ENCODE assay signal across 8 mouse cellular contexts in the genomic region with DNA sequence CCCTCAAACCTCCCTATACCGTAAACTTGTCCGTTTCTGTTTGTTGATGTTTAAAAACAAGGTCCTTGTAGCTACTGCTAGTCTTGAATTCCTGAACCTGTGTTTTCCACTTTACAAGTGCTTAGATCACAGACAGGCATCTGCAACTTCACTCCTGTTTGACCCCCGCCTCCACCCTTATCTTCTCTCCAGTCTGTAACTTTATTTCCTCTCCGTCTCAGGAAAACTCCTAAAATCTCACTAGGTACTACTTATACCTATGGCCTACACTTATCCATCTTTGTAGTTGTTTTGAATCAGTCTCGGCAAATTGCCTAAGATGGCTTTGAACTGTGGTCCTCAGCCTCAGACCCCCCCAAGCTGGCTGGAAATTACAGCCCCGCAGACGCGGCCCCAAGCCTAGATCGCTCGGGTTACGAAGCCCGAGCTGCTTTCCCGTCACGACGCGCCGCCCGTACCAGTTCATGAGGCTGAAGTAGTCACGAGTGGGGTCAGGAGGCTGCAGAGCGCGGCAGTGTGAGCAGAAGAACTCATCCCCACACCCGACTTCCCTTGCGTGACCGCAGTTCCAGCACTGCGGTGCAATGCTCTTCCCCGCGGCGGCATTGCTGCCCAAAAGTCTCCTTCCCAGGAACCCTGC. TPM values are rescaled to one million over a fixed set of nuclear protein-coding genes. Genes with fewer than 3 reads are reported as not detected.
A peak's percentile ranks its signal among the peaks of the same experiment; 100 is the strongest.
DNase-seq lines count a peak whose midpoint lies in the region; ATAC-seq and TF ChIP-seq lines count a peak whose summit lies in the region.

No protein-coding gene starts in this region.

- H3K9me3 ChIP-seq in lung, postnatal 0 days (ENCODE audit: low read length) = no peaks in the 10 kb centered on the region
- no peaks in the 10 kb centered on the region for H3K9me3 ChIP-seq in embryonic facial prominence, embryonic 13.5 days
- H3K9me3 ChIP-seq in limb, embryonic 10.5 days (replicated peaks) = no peaks in the 10 kb centered on the region
- no peaks in the 10 kb centered on the region for H3K9me3 ChIP-seq in neural tube, embryonic 13.5 days

- H3K27me3 ChIP-seq in lung, postnatal 0 days (replicated peaks; ENCODE audit: insufficient read depth, low read length) = no peaks in the 10 kb centered on the region
- H3K27me3 ChIP-seq in embryonic facial prominence, embryonic 13.5 days = no peaks in the 10 kb centered on the region
- no peaks in the 10 kb centered on the region for H3K27me3 ChIP-seq in limb, embryonic 10.5 days (ENCODE audit: low read depth, poor library complexity, severe bottlenecking)
- H3K27me3 ChIP-seq in neural tube, embryonic 13.5 days = no peaks in the 10 kb centered on the region

- no peak for TF ChIP-seq EP300 in lung, postnatal 0 days (IDR thresholded peaks at IDR 0.05)

- H3K4me1 ChIP-seq in lung, postnatal 0 days (ENCODE audit: insufficient read depth, low read depth, low read length) = no peaks in the 10 kb centered on the region
- H3K4me1 ChIP-seq in embryonic facial prominence, embryonic 13.5 days = peaks cover 21% of the 10 kb centered on the region
- peaks cover 22% of the 10 kb centered on the region for H3K4me1 ChIP-seq in limb, embryonic 10.5 days
- H3K4me1 ChIP-seq in neural tube, embryonic 13.5 days (replicated peaks) = peaks cover 16% of the 10 kb centered on the region

- peak overlapping the region; percentile 93 for H3K4me2 ChIP-seq in lung, postnatal 0 days (replicated peaks; ENCODE audit: low read depth, low read length)
- H3K4me2 ChIP-seq in embryonic facial prominence, embryonic 13.5 days = peak overlapping the region; percentile 75
- peak overlapping the region; percentile 69 for H3K4me2 ChIP-seq in neural tube, embryonic 13.5 days

- WGBS in lung, postnatal 0 days = 3% methylated on average over 28 of the region's 28 CpGs
- 6% methylated on average over 28 of the region's 28 CpGs for WGBS in embryonic facial prominence, embryonic 13.5 days
- 6% methylated on average over 28 of the region's 28 CpGs for WGBS in limb, embryonic 10.5 days
- WGBS in neural tube, embryonic 13.5 days = 7% methylated on average over 28 of the region's 28 CpGs

- no peak for TF ChIP-seq CTCF in lung, postnatal 0 days (IDR thresholded peaks at IDR 0.05)

- intact Hi-C loops in left cerebral cortex, postnatal 36 days (cut with DNase I) = loop anchor here (2.0 to 5.0 kb wide), 2 partner anchors 84 to 423 kb away; no protein-coding TSS in a partner anchor

- peak overlapping the region; percentile 65 for H3K9ac ChIP-seq in lung, postnatal 0 days (replicated peaks; ENCODE audit: low read depth)
- peak overlapping the region; percentile 84 for H3K9ac ChIP-seq in embryonic facial prominence, embryonic 13.5 days
- H3K9ac ChIP-seq in neural tube, embryonic 13.5 days = peak overlapping the region; percentile 77

- peak; percentile 56 for ATAC-seq in lung, postnatal 0 days
- peak; percentile 54 for ATAC-seq in embryonic facial prominence, embryonic 13.5 days (ENCODE audit: insufficient number of reproducible peaks, insufficient read depth, low FRiP score, low TSS enrichment, low read depth)
- peak; percentile 84; the same call in 1 of the 2 replicates for ATAC-seq in neural tube, embryonic 13.5 days (ENCODE audit: low read depth)

- DNase-seq in lung, postnatal 0 days (ENCODE audit: low spot score) = peak; percentile 57
- no peak for DNase-seq in lung, adult 18-20 months
- no peak for DNase-seq in limb, embryonic 10.5 days (ENCODE audit: low spot score)
- no peak for DNase-seq in thymus, adult 18-20 months
- DNase-seq in left cerebral cortex, postnatal 36 days (ENCODE audit: low spot score in 2 of 2) = no peak
- no peak for DNase-seq in adrenal gland, postnatal 14 days

- H3K4me3 ChIP-seq in lung, postnatal 0 days (ENCODE audit: low read depth, low read length) = peak overlapping the region; percentile 69
- H3K4me3 ChIP-seq in embryonic facial prominence, embryonic 13.5 days = peak overlapping the region; percentile 77
- peak overlapping the region; percentile 73 for H3K4me3 ChIP-seq in limb, embryonic 10.5 days
- peak overlapping the region; percentile 60 for H3K4me3 ChIP-seq in neural tube, embryonic 13.5 days

- peak overlapping the region; percentile 86 for H3K27ac ChIP-seq in lung, postnatal 0 days (ENCODE audit: low read length)
- peak overlapping the region; percentile 86 for H3K27ac ChIP-seq in embryonic facial prominence, embryonic 13.5 days
- H3K27ac ChIP-seq in limb, embryonic 10.5 days = peak overlapping the region; percentile 89
- peak overlapping the region; percentile 79 for H3K27ac ChIP-seq in neural tube, embryonic 13.5 days (replicated peaks)

- no peaks in the 10 kb centered on the region for H3K36me3 ChIP-seq in lung, postnatal 0 days (ENCODE audit: insufficient read depth, low read length)
- peaks cover 23% of the 10 kb centered on the region for H3K36me3 ChIP-seq in embryonic facial prominence, embryonic 13.5 days
- H3K36me3 ChIP-seq in limb, embryonic 10.5 days = peaks cover 35% of the 10 kb centered on the region
- H3K36me3 ChIP-seq in neural tube, embryonic 13.5 days = no peaks in the 10 kb centered on the region

RNA-seq across cellular contexts. Expression of a gene that starts 0.4 kb away (rescaled TPM):
- polyA plus RNA-seq in lung, postnatal 0 days (2015; fragmentation: Nextera tagmentation; extraction: Ambion mirVana) = 30.2 and 32.0 TPM in 2 replicates
- 28.7 and 29.8 TPM in 2 replicates for polyA plus RNA-seq in embryonic facial prominence, embryonic 13.5 days (2015; fragmentation: Nextera tagmentation; extraction: Ambion mirVana)
- 27.3 and 33.6 TPM in 2 replicates for polyA plus RNA-seq in limb, embryonic 10.5 days (2016; fragmentation: Nextera tagmentation; extraction: Ambion mirVana)
- 11.0 and 16.5 TPM in 2 replicates for polyA plus RNA-seq in neural tube, embryonic 13.5 days (2015; fragmentation: Nextera tagmentation; extraction: Ambion mirVana)
- 10 to 100 TPM; 11.3 to 13.5 TPM for total RNA-seq in left cerebral cortex, postnatal 36 days (2021)
- total RNA-seq in adrenal gland, postnatal 14 days (2021) = 20.0 and 23.0 TPM in 2 replicates

RNA-seq across cellular contexts. Expression of a gene that starts 0.6 kb away (rescaled TPM):
- polyA plus RNA-seq in lung, postnatal 0 days (2015; fragmentation: Nextera tagmentation; extraction: Ambion mirVana) = 5.7 and 7.9 TPM in 2 replicates
- 26.0 and 28.5 TPM in 2 replicates for polyA plus RNA-seq in embryonic facial prominence, embryonic 13.5 days (2015; fragmentation: Nextera tagmentation; extraction: Ambion mirVana)
- 40.8 and 45.1 TPM in 2 replicates for polyA plus RNA-seq in limb, embryonic 10.5 days (2016; fragmentation: Nextera tagmentation; extraction: Ambion mirVana)
- 5.4 and 7.2 TPM in 2 replicates for polyA plus RNA-seq in neural tube, embryonic 13.5 days (2015; fragmentation: Nextera tagmentation; extraction: Ambion mirVana)
- 1 to 10 TPM in 1 of 2 experiments, under 1 TPM in 1; 0.99 to 1.6 TPM for total RNA-seq in left cerebral cortex, postnatal 36 days (2021)
- 5.9 and 6.0 TPM in 2 replicates for total RNA-seq in adrenal gland, postnatal 14 days (2021)

RNA-seq across cellular contexts. Expression of a gene that starts 29.3 kb away (rescaled TPM):
- 11.8 and 11.9 TPM in 2 replicates for polyA plus RNA-seq in lung, postnatal 0 days (2015; fragmentation: Nextera tagmentation; extraction: Ambion mirVana)
- 19.2 and 21.9 TPM in 2 replicates for polyA plus RNA-seq in embryonic facial prominence, embryonic 13.5 days (2015; fragmentation: Nextera tagmentation; extraction: Ambion mirVana)
- 27.5 and 32.2 TPM in 2 replicates for polyA plus RNA-seq in limb, embryonic 10.5 days (2016; fragmentation: Nextera tagmentation; extraction: Ambion mirVana)
- 30.3 and 33.1 TPM in 2 replicates for polyA plus RNA-seq in neural tube, embryonic 13.5 days (2015; fragmentation: Nextera tagmentation; extraction: Ambion mirVana)
- total RNA-seq in left cerebral cortex, postnatal 36 days (2021) = 10 to 100 TPM; 64.9 to 80.5 TPM
- total RNA-seq in adrenal gland, postnatal 14 days (2021) = 49.0 and 50.7 TPM in 2 replicates

RNA-seq across cellular contexts. Expression of a gene that starts 40.4 kb away (rescaled TPM):
- 5.4 and 6.8 TPM in 2 replicates for polyA plus RNA-seq in lung, postnatal 0 days (2015; fragmentation: Nextera tagmentation; extraction: Ambion mirVana)
- polyA plus RNA-seq in embryonic facial prominence, embryonic 13.5 days (2015; fragmentation: Nextera tagmentation; extraction: Ambion mirVana) = 17.6 and 18.0 TPM in 2 replicates
- polyA plus RNA-seq in limb, embryonic 10.5 days (2016; fragmentation: Nextera tagmentation; extraction: Ambion mirVana) = 12.6 and 15.1 TPM in 2 replicates
- 18.7 and 22.1 TPM in 2 replicates for polyA plus RNA-seq in neural tube, embryonic 13.5 days (2015; fragmentation: Nextera tagmentation; extraction: Ambion mirVana)
- total RNA-seq in left cerebral cortex, postnatal 36 days (2021) = 10 to 100 TPM in 1 of 2 experiments, 1 to 10 TPM in 1; 9.6 to 11.9 TPM
- total RNA-seq in adrenal gland, postnatal 14 days (2021) = 25.5 and 32.5 TPM in 2 replicates

RNA-seq across cellular contexts. Expression of a gene that starts 58.7 kb away (rescaled TPM):
- polyA plus RNA-seq in lung, postnatal 0 days (2015; fragmentation: Nextera tagmentation; extraction: Ambion mirVana) = 12.5 and 14.2 TPM in 2 replicates
- 32.4 and 34.4 TPM in 2 replicates for polyA plus RNA-seq in embryonic facial prominence, embryonic 13.5 days (2015; fragmentation: Nextera tagmentation; extraction: Ambion mirVana)
- 44.2 and 58.7 TPM in 2 replicates for polyA plus RNA-seq in limb, embryonic 10.5 days (2016; fragmentation: Nextera tagmentation; extraction: Ambion mirVana)
- polyA plus RNA-seq in neural tube, embryonic 13.5 days (2015; fragmentation: Nextera tagmentation; extraction: Ambion mirVana) = 19.4 and 21.0 TPM in 2 replicates
- total RNA-seq in left cerebral cortex, postnatal 36 days (2021) = 10 to 100 TPM; 21.6 to 21.8 TPM
- total RNA-seq in adrenal gland, postnatal 14 days (2021) = 38.5 and 45.8 TPM in 2 replicates
